Mouse (Mus musculus) B cell, adult 2 months (primary cell): ENCODE measurements at regions not wholly inside any gene's neighbourhood (a gene's known extent, or its start where the extent isn't known, plus 50 kb on each side); places are given as distances from the start of the nearest gene placed in this dataset.

Source experiments
- DNase-seq, 2 experiments: peaks; one replicate each; pipeline ENCODE4 v3.0.0; 2022

DNA sequence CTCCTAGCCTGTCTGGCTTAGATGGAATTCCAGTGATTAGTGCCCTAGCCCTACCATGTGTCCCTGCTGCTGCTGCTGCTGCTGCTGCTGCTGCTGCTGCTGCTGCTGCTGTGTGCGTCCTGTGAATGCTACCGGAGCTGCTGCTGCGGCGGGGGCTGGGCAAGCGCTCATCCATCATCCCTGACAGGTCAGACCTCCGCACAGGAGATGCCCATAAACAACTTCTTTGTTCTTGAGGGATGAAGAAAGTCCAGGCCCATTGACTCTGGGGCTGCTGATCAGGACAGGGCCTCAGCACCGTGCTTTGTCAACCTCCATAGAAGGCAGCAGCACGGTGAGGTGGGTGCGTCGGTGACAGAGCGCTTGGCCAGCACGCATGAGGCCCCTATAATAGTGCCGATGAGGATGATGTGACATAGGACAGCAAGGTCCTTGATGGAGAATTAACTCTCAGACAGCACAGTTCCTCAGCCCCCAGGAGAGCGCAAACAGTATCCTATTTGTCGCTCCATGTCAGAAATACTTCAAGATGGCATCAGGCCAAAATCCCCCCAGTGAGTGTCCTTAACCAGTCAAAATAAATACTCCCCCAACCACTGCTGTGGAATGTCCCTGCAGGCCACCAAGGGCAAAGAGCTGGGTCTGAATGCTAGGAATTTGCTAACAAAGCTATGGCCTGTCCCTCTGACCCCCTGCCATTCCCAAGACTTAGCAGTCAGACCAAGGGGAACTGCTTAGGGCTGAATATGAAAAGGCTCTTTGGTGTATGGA, 95.1 kb upstream of the Errfi1 start:
- no peak for DNase-seq

DNA sequence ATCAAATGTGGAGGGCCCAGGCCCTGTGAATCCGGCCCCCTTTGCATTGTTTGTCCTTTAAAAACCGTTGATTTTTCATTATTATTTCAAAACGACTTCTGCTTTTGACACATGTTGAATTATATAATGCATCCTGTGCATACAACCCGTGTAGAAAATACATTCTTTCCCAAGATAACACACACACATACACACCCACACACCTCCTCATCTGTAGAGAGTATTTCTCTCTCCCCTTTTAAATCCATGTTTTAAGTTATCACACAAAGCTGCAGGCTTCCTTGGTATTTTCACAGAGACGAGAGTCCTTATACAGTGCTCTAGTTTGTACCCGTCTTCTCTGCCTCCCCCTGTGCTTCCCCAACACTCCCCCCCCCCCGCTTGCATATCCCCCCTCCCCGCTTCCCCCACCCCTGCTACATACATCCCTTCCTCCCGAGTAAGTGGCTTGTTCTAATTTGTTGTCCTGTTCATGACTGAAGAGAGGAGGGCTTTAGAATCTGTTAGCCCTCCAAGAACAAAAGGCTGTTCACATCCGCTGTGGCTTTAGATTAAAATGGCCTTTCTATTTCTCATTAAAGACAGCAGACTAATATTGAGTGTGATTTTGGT, 95.8 kb upstream of the Errfi1 start:
- DNase-seq, result no peak

DNA sequence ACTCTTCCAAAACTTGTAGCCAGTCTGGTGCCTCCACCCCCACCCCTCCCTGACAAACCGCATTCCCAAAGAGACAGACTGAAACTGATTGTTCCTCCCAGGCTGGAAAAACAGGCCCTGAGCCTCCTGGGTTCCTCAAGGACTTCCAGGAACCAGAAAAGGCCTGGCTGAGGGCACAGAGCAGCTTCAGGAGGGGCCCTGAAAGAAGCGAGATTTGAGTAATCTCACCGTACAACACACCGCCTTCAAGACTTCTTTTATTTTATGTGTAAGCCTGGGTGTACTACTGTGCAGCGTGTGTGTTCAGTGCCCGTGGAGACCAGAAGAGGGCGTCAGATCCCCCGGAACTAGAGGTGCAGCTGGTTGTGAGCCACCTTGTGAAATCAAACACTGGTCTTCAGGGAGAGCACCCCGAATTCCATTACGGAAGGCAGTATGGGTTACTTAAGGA, 96.4 kb upstream of the Errfi1 start:
- no peak for DNase-seq

GRCm38 (mm10) chr4:150755446-150755845, 98.3 kb upstream of the Errfi1 start:
- no peak for DNase-seq

GRCm38 (mm10) chr4:150752151-150752550, 100.2 kb upstream of the Slc45a1 start:
- no peak for DNase-seq

DNA sequence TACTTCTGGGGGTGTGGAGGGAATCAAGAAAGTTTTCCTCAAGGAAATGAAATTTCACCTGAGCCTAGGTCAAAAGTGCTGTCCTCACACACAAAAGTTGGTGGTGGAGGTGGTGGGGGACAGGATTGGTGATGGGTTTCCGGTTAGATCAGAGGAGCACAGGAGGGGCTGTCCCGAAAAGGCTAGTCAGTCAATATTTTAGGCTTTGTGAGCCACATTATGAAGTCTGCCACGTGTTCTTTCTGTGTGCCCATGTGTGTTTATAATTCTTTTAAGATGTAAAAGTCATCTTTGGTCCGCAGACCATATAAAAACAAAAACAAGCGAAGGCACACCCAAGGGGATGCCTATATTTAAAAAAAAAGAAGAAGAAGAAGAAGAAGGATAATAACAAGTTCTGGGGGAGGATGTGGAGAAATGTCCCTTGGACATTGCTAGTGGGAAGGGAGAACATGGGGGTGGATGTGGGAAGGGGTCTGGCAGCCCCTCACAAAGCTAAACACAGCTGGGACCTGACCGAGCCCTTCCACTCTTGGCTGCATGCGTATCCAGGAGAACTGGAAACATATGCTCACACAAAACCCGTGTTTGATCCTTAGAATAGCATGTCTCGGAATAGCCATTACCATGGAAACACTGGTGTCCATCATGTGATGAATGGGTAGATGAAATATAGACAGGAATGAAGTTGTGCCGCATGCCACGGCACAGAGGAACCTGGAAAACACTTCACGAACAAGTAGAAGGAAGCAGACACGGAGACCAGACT, 98.7 kb upstream of the Slc45a1 start:
- no peak for DNase-seq

DNA sequence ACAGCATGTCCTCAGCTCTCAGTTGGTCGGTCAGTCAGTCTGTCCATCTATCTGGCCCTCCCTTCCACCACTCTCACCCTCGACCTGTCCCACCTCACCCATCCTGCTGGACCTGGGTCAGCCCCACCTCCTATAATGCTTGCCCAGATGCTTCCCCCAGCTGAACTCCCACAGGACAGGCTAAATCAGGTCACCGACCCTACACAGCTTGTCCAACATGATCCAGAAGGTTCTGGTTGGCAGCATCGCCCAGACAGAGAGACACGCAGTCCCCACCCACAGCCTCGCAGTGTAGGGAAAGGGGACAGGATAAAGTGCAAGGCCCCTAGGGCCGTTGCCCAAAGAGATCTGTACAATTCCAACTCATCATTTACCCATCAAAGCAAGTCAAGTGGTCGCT, 97.1 kb upstream of the Slc45a1 start:
- no peak for DNase-seq

- DNase-seq, result no peak
Observed at GRCm38 (mm10) chr4:150748099-150749000, 96.4 kb upstream of the Slc45a1 start.

DNA sequence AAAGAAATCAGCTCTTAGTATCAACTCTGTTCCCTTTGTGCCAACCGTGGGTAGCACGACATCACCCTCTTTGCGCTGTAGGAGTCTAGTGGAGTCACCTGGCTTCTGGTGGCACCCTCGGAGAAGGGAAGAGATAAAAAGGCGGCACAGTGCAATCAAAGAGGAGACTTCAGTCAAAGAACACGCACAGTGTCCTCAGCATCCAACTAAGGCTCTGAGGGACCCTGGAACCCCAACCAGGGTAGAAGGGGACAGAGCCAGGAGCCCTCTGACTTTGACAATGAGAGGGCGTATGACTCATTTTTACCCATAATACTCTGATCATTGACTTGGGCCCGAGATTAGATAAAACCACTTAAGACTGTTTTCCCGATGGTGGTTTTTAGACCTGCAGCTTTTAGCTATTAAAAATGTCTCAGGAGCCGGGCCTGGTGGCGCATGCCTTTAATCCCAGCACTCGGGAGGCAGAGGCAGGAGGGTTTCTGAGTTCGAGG, 94.5 kb upstream of the Slc45a1 start:
- no peak for DNase-seq

- DNase-seq, result no peak
Observed at GRCm38 (mm10) chr4:150745529-150746429, 93.8 kb upstream of the Slc45a1 start.

DNA sequence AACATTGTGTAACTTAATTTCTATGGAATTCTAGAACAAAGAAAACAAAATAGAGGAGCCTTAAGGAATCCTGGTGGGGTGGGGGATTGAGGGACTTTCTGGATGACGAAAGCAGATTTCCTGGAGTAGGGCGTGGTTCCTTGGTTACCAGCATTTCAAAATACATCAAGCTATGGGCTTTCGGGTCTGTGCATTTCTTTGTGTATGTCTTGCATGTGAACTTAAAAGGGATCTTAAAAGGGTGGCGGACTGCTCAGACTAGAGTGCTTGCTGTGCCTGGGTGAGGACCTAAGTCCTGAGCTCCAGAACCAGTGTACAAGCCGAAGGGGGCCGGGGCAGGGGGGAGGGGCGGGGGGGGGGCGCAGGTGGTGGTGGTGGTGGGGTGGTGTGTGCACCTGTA, 91.5 kb upstream of the Slc45a1 start:
- no peak for DNase-seq

GRCm38 (mm10) chr4:150743103-150743502, 91.1 kb upstream of the Slc45a1 start:
- peak; percentile 5 to 12 for DNase-seq

- no peak for DNase-seq
Observed at GRCm38 (mm10) chr4:150741810-150742209, 89.8 kb upstream of the Slc45a1 start.

DNA sequence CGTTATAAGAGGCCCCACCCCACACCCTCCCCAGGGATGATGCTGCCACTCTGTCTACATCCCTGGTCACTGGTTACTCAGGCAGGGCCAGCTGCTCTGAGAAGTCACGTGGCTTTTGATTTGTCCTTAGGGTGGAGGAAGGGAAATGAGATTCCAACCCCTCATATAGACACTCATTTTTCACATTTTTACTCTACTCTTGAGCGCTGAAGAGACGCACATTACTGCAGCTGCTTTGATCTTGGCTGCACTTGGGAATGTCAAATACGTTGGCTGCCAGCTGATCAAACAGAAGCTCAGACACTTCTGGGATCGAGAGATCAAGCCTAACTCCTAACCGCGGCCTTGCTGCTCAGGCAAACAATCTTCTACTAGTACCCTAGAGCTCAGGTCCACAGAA, 88.2 kb upstream of the Slc45a1 start:
- DNase-seq, result no peak

GRCm38 (mm10) chr4:150738736-150739135, 86.8 kb upstream of the Slc45a1 start:
- no peak for DNase-seq

DNA sequence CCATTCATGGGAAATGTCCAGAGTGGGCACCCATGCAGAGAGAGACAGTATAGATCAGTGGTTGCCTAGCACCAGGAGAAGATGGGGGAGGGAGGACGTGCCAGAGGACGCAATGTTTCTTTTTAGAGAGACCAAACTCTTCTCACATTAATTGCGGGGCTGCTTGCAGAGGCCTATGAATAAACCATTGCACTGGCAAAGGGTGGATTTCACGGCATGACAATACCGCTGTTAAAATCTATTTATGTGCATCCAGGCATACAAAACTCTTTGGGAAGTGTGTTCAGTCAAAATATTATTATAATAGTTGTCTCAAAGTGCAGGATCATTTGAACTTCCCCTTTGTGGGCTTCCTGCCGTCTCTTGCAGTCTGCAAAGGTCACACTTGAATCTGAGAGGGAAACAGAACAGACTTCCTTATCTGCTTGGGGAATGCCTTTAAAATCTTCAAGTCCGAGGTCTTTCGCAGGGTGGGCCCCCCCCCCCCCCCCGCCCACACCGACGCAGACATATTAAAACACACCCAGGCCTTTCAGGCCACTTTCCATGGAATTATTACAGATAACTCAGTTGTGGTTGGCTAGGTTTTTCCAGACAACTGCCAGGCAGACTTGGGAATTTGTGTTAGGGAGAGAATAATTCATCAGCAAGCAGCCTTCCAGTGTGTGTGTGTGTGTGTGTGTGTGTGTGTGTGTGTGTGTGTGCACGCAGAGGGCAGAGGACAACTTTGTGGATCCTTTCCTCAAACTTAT, 78.3 kb upstream of the Slc45a1 start:
- DNase-seq, result no peak

GRCm38 (mm10) chr4:150726539-150726938, 74.6 kb upstream of the Slc45a1 start:
- no peak for DNase-seq

GRCm38 (mm10) chr4:150726136-150726480, 74.1 kb upstream of the Slc45a1 start:
- DNase-seq, result no peak

DNA sequence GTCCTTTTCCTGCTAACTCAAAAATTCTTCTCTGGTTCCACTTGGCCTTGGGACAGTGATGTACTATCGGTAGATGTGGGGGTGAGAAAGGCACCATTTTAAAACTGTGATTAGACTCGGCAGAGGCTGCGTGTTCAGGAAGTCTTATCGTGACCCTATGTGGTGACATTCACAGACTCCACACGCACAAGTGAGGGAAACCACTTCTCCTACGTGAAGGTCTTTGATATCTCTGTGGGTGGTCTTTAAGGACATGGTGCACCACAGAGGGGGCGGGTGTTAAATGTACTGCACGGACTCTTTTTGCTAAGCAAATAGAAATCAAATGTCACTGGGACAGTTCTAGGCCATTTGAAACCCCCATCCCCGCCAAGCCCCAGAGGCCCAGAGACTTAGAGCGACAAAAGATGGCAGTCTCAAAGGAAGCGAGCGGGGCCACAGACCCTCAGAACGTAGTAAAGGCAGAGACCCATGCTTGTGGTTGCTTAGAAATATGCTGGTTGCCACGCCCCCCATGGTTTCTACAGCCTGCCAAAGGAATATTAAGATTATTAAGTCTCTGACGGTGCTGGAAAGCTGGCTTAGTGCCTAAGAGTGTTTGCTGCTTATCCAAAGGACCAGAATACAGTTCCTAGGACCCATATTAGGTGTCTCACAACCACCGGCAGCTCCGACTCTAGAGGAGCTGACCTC, 73.6 kb upstream of the Slc45a1 start:
- DNase-seq, result no peak

DNA sequence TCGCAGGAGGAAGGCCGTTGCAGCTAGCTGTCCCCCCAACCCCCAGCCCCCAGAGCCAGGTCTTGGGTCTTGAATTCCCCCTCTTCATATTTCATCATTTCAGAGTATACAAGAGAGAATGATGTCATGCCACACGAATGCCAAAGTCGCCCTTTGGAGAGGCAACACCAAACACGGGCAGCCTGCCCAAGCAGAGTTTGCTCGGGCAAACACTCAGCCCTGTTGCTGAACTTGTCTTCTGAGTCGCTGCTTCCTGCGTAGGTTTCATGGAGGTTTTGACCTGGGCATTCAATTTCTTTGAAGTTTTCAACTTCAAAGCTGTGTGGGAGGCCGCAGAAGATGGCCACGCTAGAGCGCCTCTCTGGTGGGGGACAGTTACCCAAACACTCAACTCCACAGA, 72.8 kb upstream of the Slc45a1 start:
- no peak for DNase-seq
